ENCODE assay signal across 10 mouse cellular contexts in genomic region chr19:33102008-33102782, GRCm38 (mm10).
DNase-seq lines count a peak whose midpoint lies in the region; ATAC-seq and TF ChIP-seq lines count a peak whose summit lies in the region.
"Had no signal": no experiment of that assay in that cellular context is flagged by ENCODE, and none has a peak within 500 bp of the region (broad histone marks: within the 10 kb centered on the region; RNA-seq: fewer than 3 reads in every experiment).

No protein-coding gene starts in this region.

- no peak for TF ChIP-seq CTCF in layer of hippocampus, adult 2 months (conservative IDR thresholded peaks at IDR 0.05)
- TF ChIP-seq CTCF in cortical plate, adult 2 months (IDR thresholded peaks at IDR 0.05; ENCODE audit: extremely low read depth, insufficient read depth, low read length) = no peak

- peaks cover 3% of the 10 kb centered on the region for H3K4me1 ChIP-seq in cortical plate, adult 2 months (ENCODE audit: control insufficient read depth, insufficient read depth, low read length)

- no peak overlapping the region for H3K4me3 ChIP-seq in layer of hippocampus, adult 2 months
- H3K4me3 ChIP-seq in cortical plate, adult 2 months (ENCODE audit: insufficient read depth, low read length) = no peak overlapping the region
- H3K4me3 ChIP-seq: forebrain, embryonic 10.5 days; midbrain, embryonic 12.5 days had no signal

- peak; percentile 63 for ATAC-seq in CD4-positive, CD25-positive, alpha-beta regulatory T cell, adult 4 months
- ATAC-seq in megakaryocyte, adult 5-6 weeks (ENCODE audit: poor library complexity, severe bottlenecking) = peak; percentile 43; the same call in 1 of the 2 replicates

- DNase-seq in layer of hippocampus, adult 2 months (ENCODE audit: low spot score in 2 of 2) = no peak
- no peak for DNase-seq in layer of hippocampus, postnatal 36 days
- DNase-seq in ovary, postnatal 36 days (ENCODE audit: low spot score) = no peak
- DNase-seq in layer of hippocampus, adult 9-11 months = no peak
- no peak for DNase-seq in MN1 (ENCODE audit: low spot score)

- TF ChIP-seq POLR2A in cortical plate, adult 2 months (IDR thresholded peaks at IDR 0.05; ENCODE audit: extremely low read depth, insufficient read depth, low read length) = no peak

- H3K27ac ChIP-seq in layer of hippocampus, adult 2 months = peak overlapping the region; percentile 28; the same call in 1 of the 2 replicates
- peak overlapping the region; percentile 68; the same call in 1 of the 2 replicates for H3K27ac ChIP-seq in cortical plate, adult 2 months (ENCODE audit: insufficient read depth, low read length)
- H3K27ac ChIP-seq: midbrain, embryonic 12.5 days had no signal
